Mouse (Mus musculus) gastrocnemius, adult 18-20 months (tissue): ENCODE measurements around the gene Trim67. TPM values are rescaled to one million over a fixed set of nuclear protein-coding genes. Genes with fewer than 3 reads are reported as not detected.

Experiments
- DNase-seq: peaks from one replicate; pipeline ENCODE4 v3.0.0; 2021; ENCODE audit warnings: low spot score
- total RNA-seq, 2 experiments: library from RNA; stranded (reverse); gene quantifications; 2 replicates each; pipeline ENCODE4 v1.2.3; 2021

Gene Trim67
- total RNA-seq, 2 experiments from 2014 or later = 0.05 to 0.21 TPM

- DNase-seq = no peak
Observed at GRCm38 (mm10) chr8:124871474-124871873, 78.6 kb downstream of the Trim67 start.

DNA sequence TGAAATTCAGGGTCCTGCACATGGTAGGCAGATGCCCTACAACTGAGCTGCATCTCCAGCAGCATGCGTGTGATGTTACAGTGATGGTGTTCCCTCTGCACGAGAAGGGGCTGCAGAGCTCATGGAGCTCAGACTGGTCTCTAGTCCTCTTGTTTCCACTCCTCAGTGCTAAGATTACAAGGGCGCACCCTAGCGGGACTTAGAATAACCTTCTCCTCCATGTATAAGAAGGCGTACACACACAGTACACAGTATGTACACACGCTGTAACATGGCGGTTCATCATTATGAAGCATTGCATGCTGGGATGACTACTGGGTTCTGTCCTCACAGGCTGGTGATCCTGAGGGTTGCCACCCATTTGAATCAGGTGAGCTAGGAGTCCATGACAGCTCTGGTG is 79.2 kb downstream of the Trim67 start:
- DNase-seq = no peak

DNA sequence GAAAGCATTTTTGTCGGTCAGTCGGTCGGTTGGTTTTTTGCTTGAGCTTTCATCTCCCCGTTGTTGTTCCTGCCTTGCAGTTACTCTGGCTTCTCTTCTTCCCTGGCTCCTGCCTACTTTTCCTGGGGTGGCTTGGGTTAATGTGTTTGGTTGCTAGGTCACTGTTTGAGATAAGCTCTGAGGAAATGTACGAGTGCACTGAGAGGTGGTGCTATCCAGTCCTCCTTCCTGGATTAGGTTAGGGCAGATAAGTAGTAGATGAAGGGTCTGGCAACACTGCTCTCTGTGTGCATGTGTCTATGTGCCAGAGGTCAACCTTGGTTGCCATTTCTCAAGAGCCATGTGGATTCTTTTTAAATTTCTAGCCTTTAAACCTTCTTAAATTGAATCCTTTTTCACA is 79.8 kb downstream of the Trim67 start:
- no peak for DNase-seq

DNA sequence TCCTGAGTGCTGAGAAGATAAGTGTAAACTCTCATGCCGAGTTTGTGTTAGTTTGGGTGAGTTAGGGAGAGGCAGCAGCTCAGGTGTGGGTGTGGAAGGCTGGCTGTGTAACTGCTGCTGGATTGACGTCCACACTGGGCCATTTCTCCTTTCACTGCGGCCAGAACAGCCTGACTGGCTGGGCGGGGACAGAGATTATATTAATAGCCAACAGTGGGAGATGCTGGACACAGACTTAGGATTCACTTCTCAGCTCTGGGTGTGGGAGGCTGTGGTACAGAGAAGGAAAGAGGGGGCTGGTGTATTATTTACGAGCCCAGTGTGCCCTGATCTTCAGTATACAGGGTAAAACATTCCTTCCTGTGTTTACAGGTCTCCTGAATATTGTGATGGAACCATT is 85.2 kb downstream of the Trim67 start:
- DNase-seq = no peak

DNA sequence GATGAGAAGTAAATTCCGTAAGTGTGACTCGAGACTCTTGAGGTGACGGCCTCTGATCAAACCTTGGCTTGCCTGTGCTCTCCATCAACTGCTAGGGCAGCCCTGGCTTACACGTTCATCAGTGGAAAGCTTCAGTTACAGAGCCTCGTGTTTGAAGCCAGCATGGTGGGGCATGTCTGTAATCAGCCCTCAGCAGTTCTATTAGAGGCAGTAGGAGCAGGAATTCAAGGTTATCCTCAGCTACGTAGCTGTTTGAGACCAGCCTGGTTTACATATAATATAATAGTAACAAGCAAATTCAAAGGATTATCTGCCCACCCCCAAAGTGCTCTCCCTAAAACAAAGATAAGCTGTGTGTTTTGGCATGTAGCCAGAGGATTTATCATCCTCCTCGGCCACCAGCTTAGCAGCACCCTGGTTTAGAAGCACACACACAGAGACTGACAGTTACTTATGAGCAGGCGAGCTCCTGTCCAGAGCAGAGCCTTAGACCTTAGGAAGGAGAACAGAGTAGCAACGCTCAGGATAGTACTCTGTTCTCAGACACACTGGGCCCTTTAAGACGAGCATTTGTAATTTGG is 86.1 kb downstream of the Trim67 start:
- DNase-seq = no peak

Other genes with a start within 250 kb of the Trim67 start
- 10 to 100 TPM; 12.5 to 14.3 TPM for gene Agt, start 223.4 kb upstream of the Trim67 start, total RNA-seq
- gene Capn9, start 217.0 kb upstream of the Trim67 start, total RNA-seq = not detected
- gene 2310022B05Rik, start 129.7 kb upstream of the Trim67 start, total RNA-seq = 10 to 100 TPM; 10.0 to 15.7 TPM
- gene Ttc13, start 71.1 kb upstream of the Trim67 start, total RNA-seq = 10 to 100 TPM; 17.1 to 20.6 TPM
- 1 to 10 TPM; 2.6 to 3.1 TPM for gene Arv1, start 71.0 kb upstream of the Trim67 start, total RNA-seq
- gene Fam89a, start 41.3 kb upstream of the Trim67 start, total RNA-seq = 1 to 10 TPM in 1 of 2 experiments, under 1 TPM in 1; 0.62 to 1.5 TPM
- 100 to 1,000 TPM; 138 to 151 TPM for gene Gnpat, start 69.9 kb downstream of the Trim67 start, total RNA-seq
- 10 to 100 TPM; 32.1 to 33.6 TPM for gene 2810004N23Rik, start 70.0 kb downstream of the Trim67 start, total RNA-seq
- 1 to 10 TPM; 6.9 to 7.4 TPM for gene Exoc8, start 104.6 kb downstream of the Trim67 start, total RNA-seq
- gene Sprtn, start 104.8 kb downstream of the Trim67 start, total RNA-seq = 1 to 10 TPM; 5.5 to 5.9 TPM
- 100 to 1,000 TPM; 155 to 180 TPM for gene Egln1, start 156.2 kb downstream of the Trim67 start, total RNA-seq
- gene Tsnax, start 219.9 kb downstream of the Trim67 start, total RNA-seq = 10 to 100 TPM; 71.4 to 86.4 TPM